Mouse (Mus musculus) olfactory bulb, adult 2 months (tissue): ENCODE data around the gene Pla2g4b. TPM values are rescaled to one million over a fixed set of nuclear protein-coding genes. Genes with fewer than 3 reads are reported as not detected.

Experiments
- H3K27ac ChIP-seq: fragments of 200-500 bp; 2 replicates; pipeline ENCODE4 v1.5.1; 2012; ENCODE audit warnings: low read depth, low read length; ENCODE audit not compliant: insufficient read depth
- H3K4me1 ChIP-seq: fragments of 200-500 bp; 2 replicates; pipeline ENCODE4 v1.6.1; 2012; ENCODE audit warnings: low read length; ENCODE audit not compliant: control insufficient read depth, insufficient read depth
- H3K4me3 ChIP-seq: fragments of 200-500 bp; 2 replicates; pipeline ENCODE4 v1.5.1; 2012; ENCODE audit warnings: mild to moderate bottlenecking, low read depth, low read length, moderate library complexity; ENCODE audit not compliant: insufficient read depth
- CTCF ChIP-seq: fragments of 200-500 bp; IDR thresholded peaks from 2 replicates; pipeline ENCODE4 v1.5.1; 2012; ENCODE audit warnings: low read depth, mild to moderate bottlenecking, low read length, moderate library complexity; ENCODE audit not compliant: insufficient read depth
- POLR2A ChIP-seq: fragments of 200-500 bp; IDR thresholded peaks from 2 replicates; pipeline ENCODE4 v1.6.1; 2012; ENCODE audit warnings: mild to moderate bottlenecking, low read depth, low read length, moderate library complexity; ENCODE audit not compliant: insufficient read depth
- WGBS: fragments of 180-500 bp; shearing (Covaris S2); methylation state at CpG from one replicate; pipeline ENCODE4 v1.1.7; 2018; 5-methylcytosine and 5-hydroxymethylcytosine counted together
- polyA plus RNA-seq: library from polyadenylated mRNA; stranded (reverse); fragments of >200 nt; gene quantifications from 2 replicates; pipeline ENCODE4 v1.2.4, GENCODE M21; 2012; ENCODE audit warnings: low replicate concordance; ENCODE audit not compliant: missing spikeins, insufficient read depth, insufficient read length

Pla2g4b gene
- polyA plus RNA-seq, 1 experiment = not detected

GRCm38 (mm10) chr2:120030380-120030779 lies 2.8 kb upstream of the Pla2g4b start:
- Histone ChIP-seq H3K4me1 (peaks cover 8% of the 10 kb centered on the region), H3K4me3 (no peak overlapping the region), H3K27ac (no peak overlapping the region)
- 89% methylated on average over 8 of the region's 8 CpGs for WGBS
- TF ChIP-seq CTCF (no peak), POLR2A (no peak)

GRCm38 (mm10) chr2:120033726-120034125 lies 509 bp downstream of the Pla2g4b start:
- 81% methylated on average over 5 of the region's 5 CpGs for WGBS
- no peaks in the 10 kb centered on the region for H3K4me1 ChIP-seq
- H3K27ac ChIP-seq = no peak overlapping the region
- H3K4me3 ChIP-seq = no peak overlapping the region
- TF ChIP-seq CTCF (no peak), POLR2A (no peak)

GRCm38 (mm10) chr2:120037744-120038143 lies 4.5 kb downstream of the Pla2g4b start:
- WGBS = 93% methylated on average over 9 of the region's 9 CpGs
- H3K4me3 ChIP-seq = no peak overlapping the region
- TF ChIP-seq POLR2A (no peak), CTCF (no peak)
- H3K27ac ChIP-seq = no peak overlapping the region
- no peaks in the 10 kb centered on the region for H3K4me1 ChIP-seq

- Histone ChIP-seq H3K27ac (no peak overlapping the region), H3K4me1 (peaks cover 15% of the 10 kb centered on the region), H3K4me3 (no peak overlapping the region)
- 81% methylated on average over 5 of the region's 5 CpGs for WGBS
- TF ChIP-seq POLR2A = no peak
- no peak for TF ChIP-seq CTCF
Observed at GRCm38 (mm10) chr2:120040991-120041390, 7.8 kb downstream of the Pla2g4b start.

- Histone ChIP-seq H3K4me1 (peaks cover 25% of the 10 kb centered on the region), H3K27ac (no peak overlapping the region), H3K4me3 (no peak overlapping the region)
- TF ChIP-seq CTCF = no peak
- TF ChIP-seq POLR2A = no peak
- WGBS = 45% methylated on average over 4 of the region's 4 CpGs
Observed at GRCm38 (mm10) chr2:120044101-120044603, 10.9 kb downstream of the Pla2g4b start.

GRCm38 (mm10) chr2:120044676-120045075 lies 11.5 kb downstream of the Pla2g4b start:
- no peak overlapping the region for H3K4me3 ChIP-seq
- no peak overlapping the region for H3K27ac ChIP-seq
- H3K4me1 ChIP-seq = peaks cover 25% of the 10 kb centered on the region
- WGBS = 87% methylated on average over 3 of the region's 3 CpGs
- TF ChIP-seq POLR2A = no peak
- no peak for TF ChIP-seq CTCF

- Histone ChIP-seq H3K4me3 (no peak overlapping the region), H3K27ac (no peak overlapping the region), H3K4me1 (peaks cover 25% of the 10 kb centered on the region)
- TF ChIP-seq CTCF = no peak
- WGBS = 64% methylated on average over 14 of the region's 14 CpGs
Observed at GRCm38 (mm10) chr2:120046486-120047310, 13.5 kb downstream of the Pla2g4b start.

- TF ChIP-seq CTCF = no peak
- TF ChIP-seq POLR2A = no peak
- Histone ChIP-seq H3K27ac (no peak overlapping the region), H3K4me3 (no peak overlapping the region), H3K4me1 (peaks cover 25% of the 10 kb centered on the region)
- 86% methylated on average over 9 of the region's 9 CpGs for WGBS
Observed at GRCm38 (mm10) chr2:120048173-120048572, 15.0 kb downstream of the Pla2g4b start.

GRCm38 (mm10) chr2:120049632-120050274 lies 16.5 kb downstream of the Pla2g4b start:
- Histone ChIP-seq H3K4me3 (no peak overlapping the region), H3K27ac (no peak overlapping the region), H3K4me1 (peaks cover 14% of the 10 kb centered on the region)
- WGBS = 74% methylated on average over 10 of the region's 10 CpGs
- TF ChIP-seq CTCF (no peak), POLR2A (no peak)
